Mouse (Mus musculus): ENCODE data around the gene Snapc3.
A peak's percentile ranks its signal among the peaks of the same experiment; 100 is the strongest.
"Not testable (repeated sequence)": the region's sequence is repeated elsewhere in the genome, so short reads cannot be mapped to it uniquely, and the experiment has no call there.

Snapc3 gene

DNA sequence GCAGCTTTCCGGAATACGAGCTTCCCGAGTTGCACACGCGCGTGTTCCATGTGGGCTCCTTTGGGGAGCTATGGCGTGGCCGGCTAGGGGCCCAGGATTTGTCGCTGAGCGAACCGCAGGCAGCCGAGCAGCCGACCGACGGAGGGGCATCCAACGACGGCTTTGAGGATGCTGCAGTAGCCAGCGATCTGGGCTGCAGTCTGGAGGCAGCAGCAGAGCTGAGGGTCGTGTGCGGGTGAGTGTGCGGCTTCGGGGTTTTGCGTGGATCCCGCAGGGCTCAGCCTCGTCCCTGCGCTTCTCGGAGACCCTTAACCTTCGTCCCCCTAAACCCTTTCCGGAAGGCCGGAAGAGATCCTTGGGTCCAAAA lies 279 bp downstream of the Snapc3 start:
- DNase-seq (ENCODE audit: low read depth, low spot score) = no peak

DNA sequence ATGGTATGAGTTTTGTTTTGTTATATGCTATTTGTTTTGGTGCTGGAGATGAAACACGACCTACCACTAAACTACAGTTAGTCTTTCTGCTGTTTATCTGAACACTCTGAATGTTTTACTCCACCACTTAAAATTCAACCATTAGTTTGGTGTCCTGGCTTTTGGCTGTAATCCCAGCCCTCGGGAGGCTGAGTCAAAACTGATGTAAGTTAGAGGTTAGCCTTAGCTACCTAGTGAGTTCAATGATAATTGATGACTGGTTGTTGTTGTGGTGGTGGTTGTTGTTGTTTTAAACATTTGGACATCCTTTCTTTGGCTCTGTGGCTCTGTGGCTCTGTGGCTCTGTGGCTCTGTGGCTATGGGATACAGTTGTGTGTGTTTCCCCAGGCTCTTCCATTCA lies 1.3 kb downstream of the Snapc3 start:
- no peak for DNase-seq (ENCODE audit: low read depth, low spot score)

DNA sequence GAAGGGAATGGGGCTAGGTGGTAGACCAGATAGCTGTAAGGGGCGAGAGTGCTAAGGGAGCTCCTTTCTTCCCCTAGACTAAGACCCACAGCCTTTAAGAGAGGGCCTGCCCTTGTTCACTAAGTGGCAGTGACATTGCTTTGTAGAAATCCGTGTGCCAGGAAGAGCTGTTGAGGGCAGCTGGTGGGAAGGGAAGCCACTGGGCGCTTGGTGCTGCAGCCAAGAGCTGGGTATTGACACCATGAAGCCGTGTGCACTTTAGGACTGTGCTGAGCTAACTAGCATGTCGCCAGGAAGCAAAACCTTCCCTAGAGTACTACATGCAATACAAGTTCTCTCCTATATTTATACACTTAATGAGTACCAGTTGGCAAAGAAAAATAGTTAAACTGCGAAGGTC lies 6.1 kb downstream of the Snapc3 start:
- DNase-seq (ENCODE audit: low read depth, low spot score) = no peak

DNA sequence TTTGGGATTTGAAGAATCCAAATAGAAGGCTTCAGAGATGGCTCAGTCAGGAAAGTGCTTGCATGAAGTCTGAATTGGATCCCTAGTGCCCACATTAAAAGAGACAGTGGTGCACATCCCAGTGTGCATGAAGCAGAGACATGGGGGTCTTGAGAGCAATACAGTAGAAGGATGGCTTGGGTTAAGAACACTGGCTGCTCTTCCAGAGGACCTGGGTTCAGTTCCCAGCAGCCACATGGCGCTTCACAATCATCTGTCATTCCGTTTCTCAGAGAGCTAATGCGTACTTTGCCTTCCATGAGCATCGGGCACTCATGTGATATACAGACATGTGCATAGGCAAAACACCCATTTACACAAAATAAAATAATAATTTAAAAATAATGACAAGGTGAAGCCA lies 7.6 kb downstream of the Snapc3 start:
- no peak for DNase-seq (ENCODE audit: low read depth, low spot score)

DNA sequence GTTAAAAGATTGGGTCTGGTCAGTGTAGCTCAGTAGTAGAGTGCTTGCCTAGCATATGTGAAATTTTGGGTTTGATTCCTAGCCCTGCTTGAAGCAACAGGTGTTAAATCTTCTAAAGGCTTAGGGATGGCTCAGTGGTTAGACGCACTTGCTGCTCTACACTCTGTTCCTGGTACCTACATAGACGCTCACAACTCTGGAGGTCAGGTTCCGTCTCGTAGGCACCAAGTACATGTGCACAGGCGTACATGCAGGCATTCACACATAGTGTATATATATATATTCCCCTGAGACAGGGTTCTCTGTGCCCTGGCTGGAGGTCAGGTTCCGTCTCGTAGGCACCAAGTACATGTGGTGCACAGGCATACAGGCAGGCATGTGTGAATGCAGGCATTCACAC lies 9.6 kb downstream of the Snapc3 start:
- DNase-seq (ENCODE audit: low read depth, low spot score) = no peak

DNA sequence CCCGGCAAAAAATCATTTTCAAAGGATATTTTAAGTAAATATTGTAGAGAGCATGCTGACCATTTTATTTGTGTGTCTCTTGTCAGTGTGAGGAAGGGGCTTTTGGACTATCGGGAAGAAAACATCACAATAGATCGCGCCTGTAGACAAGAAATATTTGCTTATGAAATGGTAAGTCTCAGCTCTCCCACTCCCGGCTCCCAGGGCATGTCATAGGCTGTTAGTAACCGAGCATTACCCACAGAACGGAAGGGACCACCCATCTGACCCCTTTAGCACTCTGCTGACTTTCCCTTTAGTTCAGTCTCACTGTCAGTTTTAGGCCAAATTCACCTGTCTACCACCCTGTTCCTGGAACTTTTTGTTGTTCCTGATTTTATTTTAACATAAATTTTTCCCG lies 10.2 kb downstream of the Snapc3 start:
- no peak for DNase-seq (ENCODE audit: low read depth, low spot score)

DNA sequence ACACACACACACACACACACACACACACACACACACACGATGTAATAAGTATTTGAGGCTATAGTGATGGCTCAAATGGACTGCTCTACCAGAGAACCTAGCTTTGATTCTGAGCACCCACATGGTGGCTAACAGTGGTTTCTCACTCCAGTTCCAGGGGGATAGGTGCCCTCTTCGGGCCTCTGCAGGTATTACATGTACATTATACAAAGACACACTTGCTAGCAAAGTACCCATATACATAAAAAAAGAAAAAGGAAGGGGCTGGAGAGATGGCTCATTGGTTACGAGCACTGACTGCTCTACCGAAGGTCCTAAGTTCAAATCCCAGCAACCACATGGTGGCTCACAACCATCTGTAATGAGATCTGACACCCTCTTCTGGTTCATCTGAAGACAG lies 11.3 kb downstream of the Snapc3 start:
- no peak for DNase-seq (ENCODE audit: low read depth, low spot score)

DNA sequence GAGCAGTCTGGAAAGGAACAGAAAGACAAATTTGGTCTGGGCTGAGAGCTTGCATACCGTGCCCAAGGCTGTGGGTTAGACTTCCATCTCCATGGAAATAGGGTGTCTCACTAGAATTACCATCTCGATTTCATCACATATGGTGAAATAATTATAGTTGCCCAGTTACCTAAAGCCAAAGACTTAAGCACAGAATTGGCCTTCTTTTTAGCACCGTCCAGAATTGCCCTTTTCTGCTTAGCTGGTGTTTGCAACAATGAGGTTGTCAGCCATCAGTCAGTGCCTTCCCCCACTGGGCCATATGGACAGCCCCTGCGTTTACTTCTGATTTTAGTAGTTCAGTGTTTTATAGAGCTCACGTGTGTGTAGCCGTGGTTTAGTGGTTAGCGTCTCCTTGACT lies 14.4 kb downstream of the Snapc3 start:
- DNase-seq (ENCODE audit: low read depth, low spot score) = no peak

DNA sequence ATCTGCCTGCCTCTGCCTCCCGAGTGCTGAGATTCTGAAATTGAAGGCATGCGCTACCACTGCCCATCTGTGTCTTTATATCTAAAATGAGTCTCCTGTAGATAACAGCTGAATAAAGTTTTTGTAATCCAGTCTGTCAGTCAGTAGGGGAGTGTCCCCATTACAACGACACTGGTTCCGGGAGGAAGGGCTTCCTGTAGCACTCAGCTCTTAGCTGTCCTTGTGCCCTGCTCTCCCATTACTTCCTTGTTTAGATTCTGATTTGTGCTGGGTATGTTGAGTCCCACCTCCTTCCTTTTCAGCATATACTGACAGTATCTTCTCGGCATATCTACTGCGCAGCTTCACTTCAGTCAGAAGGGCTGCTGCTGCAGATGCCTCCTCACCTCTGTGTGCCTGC lies 15.4 kb downstream of the Snapc3 start:
- DNase-seq (ENCODE audit: low read depth, low spot score) = no peak

DNA sequence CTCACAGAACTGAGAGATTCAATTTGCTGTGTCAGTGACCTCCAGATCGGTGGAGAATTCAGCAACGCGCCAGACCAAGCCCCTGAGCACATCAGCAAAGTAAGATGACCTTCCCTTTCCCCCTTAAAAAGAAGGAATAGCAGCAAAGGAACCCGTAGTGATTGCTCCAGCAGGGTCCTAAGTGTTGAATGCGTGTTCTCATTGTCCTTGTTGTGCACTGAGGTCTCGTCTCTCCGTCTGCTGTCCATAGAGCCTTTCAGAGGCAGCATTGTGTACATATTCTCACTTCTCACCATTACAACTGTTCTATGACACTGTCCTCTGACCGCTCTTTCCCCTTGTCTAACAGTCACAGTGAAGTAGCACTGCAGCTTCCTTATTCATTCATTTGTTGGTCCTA lies 18.9 kb downstream of the Snapc3 start:
- no peak for DNase-seq (ENCODE audit: low read depth, low spot score)

DNA sequence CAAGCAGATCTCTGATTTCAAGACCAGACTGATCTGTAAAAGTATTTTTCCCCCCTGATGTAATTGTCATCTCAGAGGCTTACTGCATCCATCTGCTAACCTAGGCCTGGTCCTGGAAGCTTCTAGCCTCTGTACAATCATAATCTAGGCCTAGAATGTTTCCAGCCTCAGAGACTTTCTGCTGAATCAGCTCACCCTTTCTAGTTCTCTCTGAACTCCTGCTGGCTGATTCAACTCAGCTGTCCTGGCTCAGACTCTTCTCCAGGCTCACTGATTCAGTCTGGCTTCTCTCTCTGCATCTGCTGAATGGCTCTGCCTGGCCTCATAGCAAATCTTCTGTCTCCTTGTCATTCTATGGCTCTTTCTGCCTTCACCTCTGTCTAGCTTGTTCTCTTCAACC lies 20.6 kb downstream of the Snapc3 start:
- no peak for DNase-seq (ENCODE audit: low read depth, low spot score)

DNA sequence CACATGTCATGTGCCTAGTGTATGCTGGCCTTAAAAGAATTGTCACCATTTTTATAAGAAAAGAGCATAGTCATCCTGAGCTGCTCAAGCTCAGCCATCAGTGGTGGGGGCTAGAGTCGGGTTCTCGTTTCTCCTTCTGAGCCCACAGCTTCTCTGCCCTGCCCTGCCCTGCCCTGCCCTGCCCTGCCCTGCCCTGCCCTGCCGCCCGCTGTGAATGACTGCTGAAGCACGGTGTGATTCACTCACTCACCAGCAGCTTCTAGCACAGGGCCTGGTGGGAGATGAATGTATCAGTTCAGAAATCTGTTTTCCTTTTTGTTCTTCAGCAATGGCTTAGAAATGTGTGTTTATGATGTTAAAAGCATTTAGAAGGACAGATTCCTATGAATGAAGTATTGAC lies 21.5 kb downstream of the Snapc3 start:
- DNase-seq (ENCODE audit: low read depth, low spot score) = no peak

DNA sequence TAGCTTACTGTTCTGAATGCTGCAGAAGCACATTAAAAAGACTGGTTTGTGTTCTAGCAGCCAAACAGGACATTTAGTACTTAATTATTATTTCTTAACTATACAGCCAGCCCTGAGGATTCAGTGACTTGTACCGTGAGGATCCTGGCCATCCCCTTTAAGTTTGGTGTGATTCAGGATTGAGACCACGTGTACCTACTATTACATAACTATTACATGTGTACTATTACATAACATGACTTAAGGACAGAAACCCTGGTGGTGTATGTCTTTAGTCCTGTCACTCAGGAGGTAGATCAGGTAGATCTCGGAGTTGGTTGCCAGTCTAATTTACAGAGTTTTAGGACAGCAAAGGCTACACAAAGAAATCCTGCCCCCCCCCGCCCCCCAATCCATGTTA lies 23.5 kb downstream of the Snapc3 start:
- no peak for DNase-seq (ENCODE audit: low read depth, low spot score)

DNA sequence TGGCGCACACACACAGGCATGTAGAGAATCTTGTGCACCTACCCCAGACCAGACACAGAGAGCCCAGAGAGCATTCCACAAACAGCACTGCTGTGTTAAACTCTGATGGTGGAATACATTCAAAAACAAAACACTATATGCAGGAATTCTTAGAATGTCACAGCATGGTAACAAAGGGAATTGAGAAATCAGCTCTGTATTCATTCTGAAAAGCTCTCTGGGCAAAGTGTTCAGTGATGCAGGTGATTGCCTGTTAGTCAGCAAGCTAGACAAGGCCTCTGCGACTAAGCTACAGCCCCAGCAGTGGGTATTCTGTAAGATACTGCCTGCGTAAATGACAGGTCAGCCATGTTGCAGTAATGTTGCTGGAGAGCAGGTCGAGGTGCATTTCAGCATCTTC lies 33.3 kb downstream of the Snapc3 start:
- DNase-seq (ENCODE audit: low read depth, low spot score) = no peak

DNA sequence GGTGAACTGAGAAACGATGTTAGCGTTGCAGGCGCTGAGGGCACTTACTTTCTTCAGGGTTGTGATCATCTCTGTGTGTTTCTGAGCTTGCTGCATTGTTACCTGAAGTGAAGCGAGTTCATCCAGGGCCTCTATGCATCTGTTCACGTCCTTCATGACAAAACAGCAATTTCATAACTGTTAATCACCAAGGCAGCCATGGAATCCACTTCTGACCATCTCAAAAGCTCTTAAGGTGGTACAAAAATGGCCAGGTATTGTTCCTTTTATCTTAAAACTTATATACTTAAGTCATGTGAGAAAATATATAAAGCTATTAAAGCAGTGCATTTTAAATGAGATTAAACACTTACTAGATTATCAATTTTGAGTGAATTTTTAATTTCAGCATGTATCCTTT lies 42.6 kb downstream of the Snapc3 start:
- DNase-seq (ENCODE audit: low read depth, low spot score) = no peak

DNA sequence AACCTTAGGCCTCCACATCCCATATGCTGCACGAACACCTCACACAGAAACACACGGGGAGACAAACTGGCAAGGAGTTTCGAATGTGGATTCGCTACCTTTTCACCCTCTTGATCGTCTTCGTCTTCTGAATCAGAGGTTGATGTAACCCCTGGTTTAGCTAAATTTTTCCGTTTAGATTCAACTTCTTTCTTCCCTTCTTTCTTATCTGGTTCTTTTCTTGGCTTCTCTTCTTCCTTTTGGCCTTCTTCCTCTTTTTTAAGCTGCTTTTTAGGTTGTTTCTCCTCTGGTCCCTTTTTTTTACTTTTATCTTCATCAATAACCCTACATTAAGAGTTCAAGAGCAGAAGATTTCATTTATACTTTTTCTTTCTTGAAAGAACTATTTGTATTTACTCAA lies 47.3 kb downstream of the Snapc3 start:
- DNase-seq (ENCODE audit: low read depth, low spot score) = no peak

DNA sequence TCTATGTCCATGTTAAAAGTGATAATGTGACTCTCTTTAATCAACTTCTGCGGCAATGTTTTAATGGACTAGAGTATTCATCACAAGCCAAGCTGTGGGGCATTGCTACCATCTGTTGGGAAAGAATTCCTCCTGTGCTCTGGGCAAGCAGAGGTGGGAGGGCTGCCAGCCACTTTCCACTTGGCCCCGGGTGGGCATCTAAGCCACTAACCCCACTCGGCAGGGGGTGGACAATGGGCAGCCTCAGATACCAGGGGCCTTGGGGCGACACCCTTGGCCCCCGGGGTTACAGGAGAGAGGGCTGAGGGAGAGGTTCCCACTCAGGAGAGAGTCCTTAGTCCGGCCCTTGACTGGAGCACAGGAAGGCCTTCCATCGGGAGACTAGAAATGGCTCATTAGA lies 50.1 kb downstream of the Snapc3 start:
- no peak for DNase-seq (ENCODE audit: low read depth, low spot score)

DNA sequence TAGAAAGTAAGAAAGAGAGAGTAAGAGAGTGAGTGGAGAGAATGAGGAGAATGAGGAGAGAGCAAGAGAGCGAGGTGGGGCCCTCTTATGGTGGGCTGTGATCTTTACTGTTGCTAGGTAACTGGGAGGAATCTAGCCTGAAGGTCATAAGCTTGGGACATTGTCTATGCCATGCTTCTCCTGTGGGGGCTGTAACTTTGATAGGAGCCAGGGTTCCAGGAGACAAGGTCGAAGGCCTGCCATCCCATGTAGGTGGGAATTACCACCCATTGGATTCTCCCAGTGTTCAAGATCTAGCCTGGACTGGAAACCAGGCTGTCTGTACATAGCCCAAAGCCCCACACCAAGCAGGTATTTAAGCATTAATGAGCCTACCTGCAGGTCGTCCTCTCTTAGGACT lies 50.7 kb downstream of the Snapc3 start:
- no peak for DNase-seq (ENCODE audit: low read depth, low spot score)

DNA sequence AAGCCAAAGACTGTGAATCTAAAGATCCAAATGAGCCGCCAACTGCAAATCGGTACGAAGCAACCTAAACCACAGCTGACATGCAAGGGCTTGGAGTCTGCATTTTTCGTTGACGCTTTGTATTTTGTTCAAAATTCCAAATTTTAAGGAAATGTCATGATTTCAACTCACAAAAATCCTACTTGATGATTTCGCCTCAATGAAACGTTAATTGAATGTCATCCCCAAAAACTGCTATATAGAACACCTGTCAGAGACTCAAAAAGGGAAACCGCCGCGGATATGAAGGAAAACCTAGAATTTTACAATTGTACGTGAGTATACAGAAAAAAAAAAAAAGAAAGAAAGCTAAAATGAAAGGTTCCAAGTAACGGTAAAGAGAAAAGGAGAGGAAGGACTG lies 67.7 kb downstream of the Snapc3 start:
- no peak for DNase-seq (ENCODE audit: low read depth, low spot score)

DNA sequence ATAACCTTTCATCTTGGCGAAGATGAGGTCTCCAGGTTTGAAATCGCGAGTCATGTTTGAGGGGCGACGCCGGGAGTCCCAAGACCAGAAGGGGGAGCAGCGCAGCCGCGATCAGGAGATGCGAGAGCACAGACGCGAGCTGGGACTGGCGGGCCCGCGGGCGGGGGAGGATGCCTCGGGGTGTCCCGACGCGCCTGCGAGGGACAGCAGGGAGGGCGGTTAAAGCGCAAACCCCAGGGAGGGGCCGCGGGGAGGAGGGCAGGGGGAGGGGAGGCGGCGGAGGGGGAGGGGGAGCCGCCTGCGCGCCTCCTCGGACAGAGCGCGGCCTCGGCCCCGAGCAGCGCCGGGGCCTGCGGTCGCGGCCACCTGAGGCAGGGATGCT lies 68.2 kb downstream of the Snapc3 start:
- DNase-seq (ENCODE audit: low read depth, low spot score) = peak; percentile 80

DNA sequence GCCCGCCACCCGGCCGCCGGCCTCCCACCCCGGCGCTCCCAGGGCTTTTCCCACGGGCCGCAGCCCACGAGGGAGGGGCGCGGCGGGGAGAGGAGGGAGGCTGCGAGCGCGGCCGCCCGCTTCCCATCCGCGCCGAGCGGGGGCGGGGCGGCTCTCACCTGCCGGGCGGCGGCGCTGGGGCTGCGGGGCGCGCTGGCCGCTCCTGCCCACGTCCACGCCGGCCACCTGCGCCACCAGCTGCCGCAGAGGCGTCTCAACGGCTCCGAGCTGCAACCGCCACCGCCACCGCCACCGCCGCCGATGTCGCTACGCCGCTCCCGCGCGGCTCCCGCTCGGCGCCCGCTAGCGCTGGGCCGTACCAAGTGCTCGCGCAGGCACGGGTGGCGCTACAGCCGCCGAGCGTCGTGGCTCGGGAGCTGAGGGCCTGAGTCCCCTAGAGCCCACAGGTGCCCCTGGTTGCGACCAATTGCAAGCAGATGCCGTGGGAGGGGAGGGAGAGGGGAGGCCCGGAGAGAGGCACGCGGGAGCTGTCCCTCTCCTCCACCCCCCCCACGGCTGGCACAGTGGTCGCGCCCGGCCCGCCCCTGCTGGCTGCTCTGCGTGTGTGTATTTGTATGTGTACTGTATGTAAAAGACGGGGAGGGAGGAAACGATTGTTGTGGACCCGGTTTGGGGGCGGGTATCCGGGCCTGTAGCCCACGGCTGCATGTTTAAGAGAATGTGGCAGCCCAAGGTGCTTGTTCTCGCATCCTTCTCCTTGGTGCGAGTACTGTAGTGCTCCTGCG lies 68.8 kb downstream of the Snapc3 start, which contains the start of gene Psip1:
Gene Psip1 (minus strand): TSS at position 343 of the 785 bp plus-strand sequence.
- DNase-seq (ENCODE audit: low read depth, low spot score) = peak; percentile 81

DNA sequence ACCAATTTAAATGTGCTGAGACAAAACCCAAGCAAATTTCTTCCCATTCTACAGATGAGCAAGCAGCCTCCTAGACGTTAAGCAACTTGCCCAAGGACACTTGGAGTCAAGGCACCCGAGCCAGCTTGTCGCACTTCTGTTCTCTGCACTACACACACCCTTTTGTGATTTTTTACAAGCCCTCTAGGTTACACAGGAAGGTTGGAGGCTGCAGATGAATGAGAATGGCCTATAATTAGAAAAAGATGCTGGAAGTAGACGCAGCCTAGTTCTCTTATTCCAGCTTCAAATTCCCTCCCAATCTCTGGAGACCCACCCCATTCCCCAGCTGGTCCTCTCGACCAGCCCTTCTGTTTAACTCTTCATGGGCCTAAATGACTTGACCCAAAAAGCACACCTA lies 71.6 kb downstream of the Snapc3 start:
- DNase-seq (ENCODE audit: low read depth, low spot score) = no peak

DNA sequence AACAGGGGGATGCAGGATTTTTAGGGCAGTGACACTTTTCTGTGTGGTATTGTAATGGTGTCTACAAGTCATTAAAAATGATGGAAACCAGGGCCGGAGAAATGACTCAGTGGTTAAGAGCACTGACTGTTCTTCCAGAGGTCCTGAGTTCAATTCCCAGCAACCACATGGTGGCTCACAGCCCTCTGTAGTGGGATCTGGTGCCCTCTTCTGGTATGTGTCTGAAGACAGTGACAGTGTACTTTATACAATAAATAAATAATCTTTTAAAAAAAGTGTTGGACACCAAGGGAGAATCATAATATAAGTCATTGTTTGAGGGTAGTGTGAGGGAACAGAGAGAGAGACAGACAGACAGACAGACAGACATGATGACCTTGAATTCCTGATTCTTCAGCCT lies 75.6 kb downstream of the Snapc3 start:
- no peak for DNase-seq (ENCODE audit: low read depth, low spot score)

DNA sequence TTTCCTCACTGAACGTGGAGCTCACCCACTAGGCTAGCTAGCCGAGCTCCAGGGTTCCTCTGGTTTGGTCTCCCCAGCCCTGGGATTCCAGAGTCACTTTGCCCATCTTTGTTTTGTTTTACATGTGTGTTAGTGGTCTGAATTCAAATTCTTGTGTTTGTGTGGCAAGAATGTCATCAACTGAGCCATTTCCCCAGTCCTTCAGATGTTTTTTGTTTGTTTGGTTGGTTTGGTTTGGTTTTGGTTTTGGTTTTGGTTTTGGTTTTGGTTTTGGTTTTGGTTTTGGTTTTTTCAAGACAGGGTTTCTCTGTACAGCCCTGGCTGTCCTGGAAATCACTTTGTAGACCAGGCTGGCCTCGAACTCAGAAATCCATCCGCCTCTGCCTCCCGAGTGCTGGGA lies 79.5 kb downstream of the Snapc3 start:
- DNase-seq (ENCODE audit: low read depth, low spot score) = not testable (repeated sequence)
